Mouse (Mus musculus): Measurements from ENCODE around the gene Fadd.

GRCm38 (mm10) chr7:144583619-144584018 lies 1.4 kb upstream of the Fadd start:
- TF ChIP-seq EP300 (IDR thresholded peaks at IDR 0.05; ENCODE audit: low read depth) (no peak), CTCF (IDR thresholded peaks at IDR 0.05; ENCODE audit: low read depth) (peak; percentile 72)
